Mouse (Mus musculus) retina, postnatal 7 days (tissue): ENCODE results near the gene Mpo.

ENCODE experiments used
- DNase-seq: peaks from one replicate; pipeline ENCODE4 v3.0.0-alpha.2; 2012; ENCODE audit warnings: low read depth, low spot score

The Mpo gene

GRCm38 (mm10) chr11:87758161-87758911 is 35.0 kb upstream of the Mpo start:
- no peak for DNase-seq

- no peak for DNase-seq
Observed at GRCm38 (mm10) chr11:87758957-87759608, 34.3 kb upstream of the Mpo start.

GRCm38 (mm10) chr11:87759609-87760005 is 33.8 kb upstream of the Mpo start:
- DNase-seq: no peak

- no peak for DNase-seq
Observed at GRCm38 (mm10) chr11:87760301-87761081, 32.9 kb upstream of the Mpo start, which contains the start of gene Tspoap1. Tspoap1 (plus strand) TSS chr11:87760541.

GRCm38 (mm10) chr11:87761181-87761721 is 32.1 kb upstream of the Mpo start:
- DNase-seq: no peak

GRCm38 (mm10) chr11:87761806-87762701 is 31.3 kb upstream of the Mpo start:
- no peak for DNase-seq

- no peak for DNase-seq
Observed at GRCm38 (mm10) chr11:87762702-87763385, 30.5 kb upstream of the Mpo start.

- DNase-seq: no peak
Observed at GRCm38 (mm10) chr11:87763511-87763987, 29.8 kb upstream of the Mpo start.

- peak; percentile 69 for DNase-seq
Observed at GRCm38 (mm10) chr11:87763988-87764876, 29.1 kb upstream of the Mpo start.

- no peak for DNase-seq
Observed at GRCm38 (mm10) chr11:87768745-87769144, 24.6 kb upstream of the Mpo start.

- DNase-seq: peak; percentile 35
Observed at GRCm38 (mm10) chr11:87770989-87771388, 22.4 kb upstream of the Mpo start.

- DNase-seq: no peak
Observed at GRCm38 (mm10) chr11:87772354-87772753, 21.0 kb upstream of the Mpo start.

- no peak for DNase-seq
Observed at GRCm38 (mm10) chr11:87778100-87778765, 15.1 kb upstream of the Mpo start.

GRCm38 (mm10) chr11:87778915-87779314 is 14.5 kb upstream of the Mpo start:
- DNase-seq: no peak

- DNase-seq: no peak
Observed at GRCm38 (mm10) chr11:87779392-87779791, 14.0 kb upstream of the Mpo start.

- no peak for DNase-seq
Observed at GRCm38 (mm10) chr11:87780130-87780529, 13.3 kb upstream of the Mpo start.

- no peak for DNase-seq
Observed at GRCm38 (mm10) chr11:87790088-87790487, 3.3 kb upstream of the Mpo start.

- DNase-seq: no peak
Observed at GRCm38 (mm10) chr11:87801711-87802275, 8.4 kb downstream of the Mpo start.
